Mouse (Mus musculus) midbrain, embryonic 15.5 days (tissue): Measurements from ENCODE around the gene Sptbn4. TPM values are rescaled to one million over a fixed set of nuclear protein-coding genes. Genes with fewer than 3 reads are reported as not detected.

Experiments
- ATAC-seq: fragments of 200-750 bp; cut with Nextera tagmentation; replicated peaks from 2 replicates; pipeline ENCODE4 v1.8.0; 2017; ENCODE audit warnings: moderate TSS enrichment
- H3K27ac ChIP-seq: fragments of 300-500 bp; sonication (generic); 2 replicates; pipeline ENCODE4 v1.5.1; 2015; ENCODE audit warnings: mild to moderate bottlenecking, inconsistent platforms
- H3K27me3 ChIP-seq: fragments of 300-500 bp; sonication (generic); replicated peaks from 2 replicates; pipeline ENCODE4 v1.6.1; 2015; ENCODE audit warnings: inconsistent platforms
- H3K36me3 ChIP-seq: fragments of 300-500 bp; sonication (generic); replicated peaks from 2 replicates; pipeline ENCODE4 v1.6.1; 2015; ENCODE audit warnings: inconsistent platforms
- H3K4me1 ChIP-seq: fragments of 300-500 bp; sonication (generic); 2 replicates; pipeline ENCODE4 v1.6.1; 2015; ENCODE audit warnings: inconsistent platforms
- H3K4me2 ChIP-seq: fragments of 300-500 bp; sonication (generic); 2 replicates; pipeline ENCODE4 v1.6.1; 2015; ENCODE audit warnings: inconsistent platforms, mild to moderate bottlenecking, moderate library complexity
- H3K4me3 ChIP-seq: fragments of 300-500 bp; sonication (generic); 2 replicates; pipeline ENCODE4 v1.5.1; 2015; ENCODE audit warnings: mild to moderate bottlenecking, inconsistent platforms
- H3K9ac ChIP-seq: fragments of 300-500 bp; sonication (generic); 2 replicates; pipeline ENCODE4 v1.6.1; 2015; ENCODE audit warnings: mild to moderate bottlenecking, inconsistent platforms
- H3K9me3 ChIP-seq: fragments of 300-500 bp; sonication (generic); 2 replicates; pipeline ENCODE4 v1.6.1; 2016; ENCODE audit warnings: inconsistent platforms
- WGBS: fragments of 180-500 bp; shearing (Covaris S2); methylation state at CpG from one replicate; pipeline ENCODE4 v1.1.7; 2015; ENCODE audit warnings: mixed read lengths; 5-methylcytosine and 5-hydroxymethylcytosine counted together
- polyA plus RNA-seq: library from polyadenylated mRNA; unstranded; fragments of >200 nt; fragmentation: Nextera tagmentation; extraction: Ambion mirVana; gene quantifications from 2 replicates; pipeline ENCODE4 v1.2.1, GENCODE M21; 2015

Gene Sptbn4
- polyA plus RNA-seq, 1 experiment from 2014 or later = 4.4 TPM

GRCm38 (mm10) chr7:27307551-27307950 is 139.9 kb downstream of the Sptbn4 start:
- H3K27ac ChIP-seq = no peak overlapping the region
- H3K4me3 ChIP-seq = no peak overlapping the region
- no peak for ATAC-seq
- peaks cover 10% of the 10 kb centered on the region; the same call in 1 of the 2 replicates for H3K4me1 ChIP-seq
- no peaks in the 10 kb centered on the region; the same call in 1 of the 2 replicates for H3K27me3 ChIP-seq
- 49% methylated on average over 9 of the region's 9 CpGs for WGBS
- no peaks in the 10 kb centered on the region for H3K9me3 ChIP-seq
- no peak overlapping the region for H3K4me2 ChIP-seq
- no peaks in the 10 kb centered on the region for H3K36me3 ChIP-seq
- H3K9ac ChIP-seq = no peak overlapping the region

Other genes starting within 250 kb of the Sptbn4 start
- gene Itpkc, start 219.0 kb downstream of the Sptbn4 start, polyA plus RNA-seq = 8.5 and 8.7 TPM in 2 replicates
- gene Coq8b, start 214.7 kb downstream of the Sptbn4 start, polyA plus RNA-seq = 26.9 and 27.9 TPM in 2 replicates
- 58.7 and 66.3 TPM in 2 replicates for gene Numbl, start 189.3 kb downstream of the Sptbn4 start, polyA plus RNA-seq
- 13.4 and 15.7 TPM in 2 replicates for gene Ltbp4, start 110.0 kb downstream of the Sptbn4 start, polyA plus RNA-seq
- gene Shkbp1, start 91.7 kb downstream of the Sptbn4 start, polyA plus RNA-seq = 63.9 and 64.7 TPM in 2 replicates
- gene Gm20479, start 90.3 kb downstream of the Sptbn4 start, polyA plus RNA-seq = not detected in 2 replicates
- gene Blvrb, start 292 bp upstream of the Sptbn4 start, polyA plus RNA-seq = 17.9 and 19.5 TPM in 2 replicates
- gene Sertad3, start 26.1 kb upstream of the Sptbn4 start, polyA plus RNA-seq = 7.9 and 9.9 TPM in 2 replicates
- gene Sertad1, start 39.2 kb upstream of the Sptbn4 start, polyA plus RNA-seq = 8.3 and 9.2 TPM in 2 replicates
- 1.4 and 1.6 TPM in 2 replicates for gene Prx, start 51.6 kb upstream of the Sptbn4 start, polyA plus RNA-seq
- gene Hipk4, start 75.6 kb upstream of the Sptbn4 start, polyA plus RNA-seq = 0.83 and 0.99 TPM in 2 replicates
- gene Pld3, start 105.5 kb upstream of the Sptbn4 start, polyA plus RNA-seq = 156 and 157 TPM in 2 replicates
- 38.7 and 40.5 TPM in 2 replicates for gene 2310022A10Rik, start 105.5 kb upstream of the Sptbn4 start, polyA plus RNA-seq
- 60.8 and 66.1 TPM in 2 replicates for gene Akt2, start 143.9 kb upstream of the Sptbn4 start, polyA plus RNA-seq
- gene Ttc9b, start 206.2 kb upstream of the Sptbn4 start, polyA plus RNA-seq = 71.9 and 74.4 TPM in 2 replicates
- 17.2 and 19.9 TPM in 2 replicates for gene Map3k10, start 226.9 kb upstream of the Sptbn4 start, polyA plus RNA-seq
- gene Zfp607b, start 241.7 kb upstream of the Sptbn4 start, polyA plus RNA-seq = 17.0 and 18.3 TPM in 2 replicates